In the genomic region with DNA sequence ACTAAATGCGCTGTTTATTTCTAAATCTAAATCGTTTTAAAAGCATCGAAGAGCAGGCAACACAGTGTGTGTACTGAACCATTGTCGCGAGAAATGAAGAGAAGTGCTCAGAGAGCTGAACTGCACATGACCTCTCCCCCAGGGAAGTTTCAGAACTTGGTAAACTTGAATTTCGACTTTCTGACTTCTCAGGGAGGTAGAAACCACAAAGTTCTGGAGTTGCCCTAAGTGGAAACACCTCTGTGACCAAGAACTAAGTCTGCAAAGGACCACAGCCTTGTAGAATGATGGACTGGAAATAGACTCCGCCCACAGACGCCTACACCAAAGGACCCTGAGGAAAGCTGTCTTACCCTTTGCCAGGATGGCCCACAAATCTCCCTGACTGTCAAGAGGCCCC, we compare ENCODE assay signal across 39 mouse cellular contexts. TPM values are rescaled to one million over a fixed set of nuclear protein-coding genes. Genes with fewer than 3 reads are reported as not detected.
A peak's percentile ranks its signal among the peaks of the same experiment; 100 is the strongest.
DNase-seq lines count a peak whose midpoint lies in the region; ATAC-seq and TF ChIP-seq lines count a peak whose summit lies in the region.
"Had no signal": no experiment of that assay in that cellular context is flagged by ENCODE, and none has a peak within 500 bp of the region (broad histone marks: within the 10 kb centered on the region; RNA-seq: fewer than 3 reads in every experiment).

No protein-coding gene starts in this region.

- WGBS in kidney, postnatal 0 days = 58% methylated on average over 8 of the region's 8 CpGs
- WGBS in lung, postnatal 0 days = 54% methylated on average over 8 of the region's 8 CpGs
- WGBS in lung, adult 2 months = 68% methylated on average over 8 of the region's 8 CpGs
- WGBS in forebrain, embryonic 13.5 days = 90% methylated on average over 8 of the region's 8 CpGs

- H3K27me3 ChIP-seq in kidney, postnatal 0 days (ENCODE audit: insufficient read depth, low read length) = no peaks in the 10 kb centered on the region
- H3K27me3 ChIP-seq in lung, postnatal 0 days (replicated peaks; ENCODE audit: insufficient read depth, low read length) = no peaks in the 10 kb centered on the region
- no peaks in the 10 kb centered on the region for H3K27me3 ChIP-seq in forebrain, embryonic 13.5 days
- H3K27me3 ChIP-seq: embryonic facial prominence, embryonic 13.5 days; forebrain, embryonic 12.5 days; heart, embryonic 15.5 days; limb, embryonic 12.5 days; liver, embryonic 12.5 days had no signal

- intact Hi-C loops in left cerebral cortex, postnatal 10 days (cut with DNase I) = loop anchor here (2.0 to 10.0 kb wide), 3 partner anchors 276 to 621 kb away; a partner anchor contains a TSS

- no peak overlapping the region for H3K9ac ChIP-seq in kidney, postnatal 0 days (ENCODE audit: low read depth, low read length)
- no peak overlapping the region for H3K9ac ChIP-seq in lung, postnatal 0 days (replicated peaks; ENCODE audit: low read depth)
- H3K9ac ChIP-seq in forebrain, embryonic 13.5 days = no peak overlapping the region
- H3K9ac ChIP-seq: embryonic facial prominence, embryonic 13.5 days; forebrain, embryonic 12.5 days; heart, embryonic 15.5 days; limb, embryonic 12.5 days; liver, embryonic 12.5 days; liver, postnatal 0 days had no signal

- DNase-seq in kidney, postnatal 0 days (ENCODE audit: low spot score) = peak; percentile 10
- no peak for DNase-seq in kidney, postnatal 36 days
- peak; percentile 54 for DNase-seq in lung, postnatal 0 days (ENCODE audit: low spot score)
- DNase-seq in lung, adult 2 months = no peak
- DNase-seq in gonadal fat pad, adult 2 months (ENCODE audit: low read depth) = peak; percentile 59
- DNase-seq in lung, postnatal 36 days = peak; percentile 30
- DNase-seq in left cerebral cortex, postnatal 10 days (ENCODE audit: extremely low spot score in 1 of 2, low spot score in 2 of 2) = no peak
- DNase-seq: adrenal gland, postnatal 25 days; cerebellum, adult 11-12 months; cerebellum, adult 9-11 months; embryo, embryonic 11 days; gastrocnemius, postnatal 14 days; layer of hippocampus, postnatal 36 days; liver, postnatal 0 days; right cerebral cortex, postnatal 25 days; spleen, adult 18-20 months had no signal

- no peak for TF ChIP-seq EP300 in lung, postnatal 0 days (IDR thresholded peaks at IDR 0.05)

- H3K4me1 ChIP-seq in kidney, postnatal 0 days (replicated peaks; ENCODE audit: insufficient read depth, low read length) = no peaks in the 10 kb centered on the region
- H3K4me1 ChIP-seq in lung, postnatal 0 days (ENCODE audit: insufficient read depth, low read depth, low read length) = no peaks in the 10 kb centered on the region
- H3K4me1 ChIP-seq in lung, adult 2 months (ENCODE audit: control insufficient read depth, insufficient read depth, low read length) = no peaks in the 10 kb centered on the region
- H3K4me1 ChIP-seq in forebrain, embryonic 13.5 days = no peaks in the 10 kb centered on the region
- H3K4me1 ChIP-seq: embryonic facial prominence, embryonic 13.5 days; forebrain, embryonic 12.5 days; heart, embryonic 10.5 days; heart, embryonic 15.5 days; limb, embryonic 12.5 days; liver, embryonic 12.5 days had no signal

- no peak for ATAC-seq in kidney, postnatal 0 days (replicated peaks; ENCODE audit: low FRiP score, low read depth)
- peak; percentile 55 for ATAC-seq in lung, postnatal 0 days
- no peak for ATAC-seq in forebrain, embryonic 13.5 days
- ATAC-seq: CD4-positive, CD25-positive, alpha-beta regulatory T cell, adult 4 months; hindbrain, embryonic 16.5 days; intestine, embryonic 16.5 days; liver, embryonic 12.5 days; liver, postnatal 0 days; midbrain, embryonic 16.5 days had no signal

- H3K27ac ChIP-seq in kidney, postnatal 0 days = no peak overlapping the region
- H3K27ac ChIP-seq in lung, postnatal 0 days (ENCODE audit: low read length) = no peak overlapping the region
- no peak overlapping the region for H3K27ac ChIP-seq in forebrain, embryonic 13.5 days
- H3K27ac ChIP-seq: embryonic facial prominence, embryonic 13.5 days; forebrain, embryonic 12.5 days; heart, embryonic 10.5 days; heart, embryonic 15.5 days; limb, embryonic 12.5 days; liver, embryonic 12.5 days had no signal

- no peak overlapping the region for H3K4me3 ChIP-seq in kidney, postnatal 0 days (replicated peaks; ENCODE audit: low read depth, low read length)
- no peak overlapping the region for H3K4me3 ChIP-seq in lung, postnatal 0 days (ENCODE audit: low read depth, low read length)
- H3K4me3 ChIP-seq in lung, adult 2 months (replicated peaks; ENCODE audit: extremely low read depth, low read depth, low read length) = no peak overlapping the region
- no peak overlapping the region for H3K4me3 ChIP-seq in forebrain, embryonic 13.5 days
- H3K4me3 ChIP-seq: embryonic facial prominence, embryonic 13.5 days; erythroblast, embryonic 14.5 days; forebrain, embryonic 12.5 days; heart, embryonic 10.5 days; heart, embryonic 15.5 days; limb, embryonic 12.5 days; liver, embryonic 12.5 days had no signal

- TF ChIP-seq CTCF in kidney, postnatal 0 days (IDR thresholded peaks at IDR 0.05; ENCODE audit: low read depth) = no peak
- no peak for TF ChIP-seq CTCF in lung, postnatal 0 days (IDR thresholded peaks at IDR 0.05)
- no peak for TF ChIP-seq CTCF in lung, adult 2 months (IDR thresholded peaks at IDR 0.05; ENCODE audit: insufficient read depth, low read length)

- TF ChIP-seq POLR2A in lung, adult 2 months (IDR thresholded peaks at IDR 0.05; ENCODE audit: borderline replicate concordance, extremely low read depth, low read depth, low read length) = no peak

- no peaks in the 10 kb centered on the region for H3K9me3 ChIP-seq in kidney, postnatal 0 days (replicated peaks; ENCODE audit: low read length)
- H3K9me3 ChIP-seq in lung, postnatal 0 days (ENCODE audit: low read length) = no peaks in the 10 kb centered on the region
- 0 out of 2 replicates have a peak, but pooled peaks cover 4% of the 10 kb centered on the region for H3K9me3 ChIP-seq in forebrain, embryonic 13.5 days (replicated peaks)
- H3K9me3 ChIP-seq: forebrain, embryonic 12.5 days; heart, embryonic 10.5 days; heart, embryonic 15.5 days; liver, embryonic 12.5 days had no signal

- H3K4me2 ChIP-seq in kidney, postnatal 0 days (ENCODE audit: low read length) = no peak overlapping the region
- H3K4me2 ChIP-seq in lung, postnatal 0 days (replicated peaks; ENCODE audit: low read depth, low read length) = no peak overlapping the region
- no peak overlapping the region for H3K4me2 ChIP-seq in forebrain, embryonic 13.5 days
- H3K4me2 ChIP-seq: embryonic facial prominence, embryonic 13.5 days; forebrain, embryonic 12.5 days; heart, embryonic 15.5 days; limb, embryonic 12.5 days; liver, embryonic 12.5 days; midbrain, embryonic 11.5 days had no signal

- no peaks in the 10 kb centered on the region for H3K36me3 ChIP-seq in kidney, postnatal 0 days (ENCODE audit: insufficient read depth, low read length)
- H3K36me3 ChIP-seq in lung, postnatal 0 days (ENCODE audit: insufficient read depth, low read length) = no peaks in the 10 kb centered on the region
- H3K36me3 ChIP-seq in forebrain, embryonic 13.5 days (ENCODE audit: poor library complexity, severe bottlenecking) = no peaks in the 10 kb centered on the region
- H3K36me3 ChIP-seq: embryonic facial prominence, embryonic 13.5 days; forebrain, embryonic 12.5 days; heart, embryonic 10.5 days; heart, embryonic 15.5 days; limb, embryonic 12.5 days; liver, embryonic 12.5 days had no signal

RNA-seq across cellular contexts. Expression of a gene that starts 10.1 kb away (rescaled TPM):
- not detected in 2 replicates for polyA plus RNA-seq in kidney, postnatal 0 days (2015; fragmentation: Nextera tagmentation; extraction: Ambion mirVana)
- 0.17 and 0.23 TPM in 2 replicates for polyA plus RNA-seq in lung, postnatal 0 days (2015; fragmentation: Nextera tagmentation; extraction: Ambion mirVana)
- polyA plus RNA-seq in lung, adult 2 months (2012; rRNA removed) = not detected in 2 replicates
- 0.09 TPM in 1 of 2 replicates, not detected in the other for polyA plus RNA-seq in gonadal fat pad, adult 2 months (2012; rRNA removed)
- total RNA-seq in left cerebral cortex, postnatal 10 days (2021) = not detected
- not detected in 2 replicates for polyA plus RNA-seq in forebrain, embryonic 13.5 days (2015; fragmentation: Nextera tagmentation; extraction: Ambion mirVana)
- total RNA-seq: adrenal gland, adult 18-20 months; adrenal gland, postnatal 25 days; heart, postnatal 25 days; layer of hippocampus, postnatal 36 days; megakaryocyte, adult 5-6 weeks; neutrophil, adult 5-6 weeks had no signal
- polyA plus RNA-seq: CD4-positive, CD25-positive, alpha-beta regulatory T cell, adult 4 months; embryonic facial prominence, embryonic 13.5 days; erythroblast, embryonic 14.5 days; forebrain, embryonic 12.5 days; heart, embryonic 10.5 days; heart, embryonic 15.5 days; hindbrain, embryonic 11.5 days; hindbrain, embryonic 16.5 days; intestine, embryonic 16.5 days; kidney, embryonic 14.5 days; large intestine, adult 2 months; limb, embryonic 12.5 days; liver, embryonic 12.5 days; liver, postnatal 0 days; midbrain, embryonic 11.5 days; midbrain, embryonic 16.5 days; neural tube, embryonic 11.5 days; testis, adult 2 months had no signal

RNA-seq across cellular contexts. Expression of a gene that starts 12.1 kb away (rescaled TPM):
- polyA plus RNA-seq in kidney, postnatal 0 days (2015; fragmentation: Nextera tagmentation; extraction: Ambion mirVana) = not detected in 2 replicates
- 8.4 and 11.5 TPM in 2 replicates for polyA plus RNA-seq in lung, postnatal 0 days (2015; fragmentation: Nextera tagmentation; extraction: Ambion mirVana)
- 5.5 and 8.8 TPM in 2 replicates for polyA plus RNA-seq in lung, adult 2 months (2012; rRNA removed)
- polyA plus RNA-seq in gonadal fat pad, adult 2 months (2012; rRNA removed) = not detected in 2 replicates
- total RNA-seq in left cerebral cortex, postnatal 10 days (2021) = not detected
- polyA plus RNA-seq in forebrain, embryonic 13.5 days (2015; fragmentation: Nextera tagmentation; extraction: Ambion mirVana) = not detected in 2 replicates
- total RNA-seq: adrenal gland, adult 18-20 months; adrenal gland, postnatal 25 days; gastrocnemius, postnatal 14 days; heart, postnatal 25 days; layer of hippocampus, postnatal 36 days; megakaryocyte, adult 5-6 weeks; neutrophil, adult 5-6 weeks had no signal
- polyA plus RNA-seq: CD4-positive, CD25-positive, alpha-beta regulatory T cell, adult 4 months; erythroblast, embryonic 14.5 days; forebrain, embryonic 12.5 days; heart, embryonic 15.5 days; intestine, embryonic 16.5 days; kidney, embryonic 14.5 days; large intestine, adult 2 months; liver, embryonic 12.5 days; liver, postnatal 0 days; midbrain, embryonic 11.5 days; neural tube, embryonic 11.5 days; thymus, postnatal 0 days had no signal

RNA-seq across cellular contexts. Expression of a gene that starts 19.5 kb away (rescaled TPM):
- polyA plus RNA-seq in kidney, postnatal 0 days (2015; fragmentation: Nextera tagmentation; extraction: Ambion mirVana) = not detected in 2 replicates
- polyA plus RNA-seq in lung, postnatal 0 days (2015; fragmentation: Nextera tagmentation; extraction: Ambion mirVana) = not detected in 2 replicates
- polyA plus RNA-seq in lung, adult 2 months (2012; rRNA removed) = not detected in 2 replicates
- polyA plus RNA-seq in gonadal fat pad, adult 2 months (2012; rRNA removed) = not detected in 2 replicates
- not detected for total RNA-seq in left cerebral cortex, postnatal 10 days (2021)
- polyA plus RNA-seq in forebrain, embryonic 13.5 days (2015; fragmentation: Nextera tagmentation; extraction: Ambion mirVana) = not detected in 2 replicates
- total RNA-seq: adrenal gland, adult 18-20 months; adrenal gland, postnatal 25 days; gastrocnemius, postnatal 14 days; heart, postnatal 25 days; layer of hippocampus, postnatal 36 days; megakaryocyte, adult 5-6 weeks; neutrophil, adult 5-6 weeks had no signal
- polyA plus RNA-seq: CD4-positive, CD25-positive, alpha-beta regulatory T cell, adult 4 months; embryonic facial prominence, embryonic 13.5 days; erythroblast, embryonic 14.5 days; forebrain, embryonic 12.5 days; heart, embryonic 10.5 days; heart, embryonic 15.5 days; hindbrain, embryonic 11.5 days; intestine, embryonic 16.5 days; kidney, embryonic 14.5 days; large intestine, adult 2 months; limb, embryonic 12.5 days; liver, embryonic 12.5 days; liver, postnatal 0 days; midbrain, embryonic 11.5 days; midbrain, embryonic 16.5 days; thymus, postnatal 0 days had no signal

RNA-seq across cellular contexts. Expression of a gene that starts 23.8 kb away (rescaled TPM):
- polyA plus RNA-seq in kidney, postnatal 0 days (2015; fragmentation: Nextera tagmentation; extraction: Ambion mirVana) = not detected in 2 replicates
- 0.16 TPM in 1 of 2 replicates, not detected in the other for polyA plus RNA-seq in lung, postnatal 0 days (2015; fragmentation: Nextera tagmentation; extraction: Ambion mirVana)
- not detected in 2 replicates for polyA plus RNA-seq in lung, adult 2 months (2012; rRNA removed)
- polyA plus RNA-seq in gonadal fat pad, adult 2 months (2012; rRNA removed) = not detected in 2 replicates
- not detected for total RNA-seq in left cerebral cortex, postnatal 10 days (2021)
- polyA plus RNA-seq in forebrain, embryonic 13.5 days (2015; fragmentation: Nextera tagmentation; extraction: Ambion mirVana) = not detected in 2 replicates
- total RNA-seq: adrenal gland, adult 18-20 months; adrenal gland, postnatal 25 days; heart, postnatal 25 days; layer of hippocampus, postnatal 36 days; megakaryocyte, adult 5-6 weeks; neutrophil, adult 5-6 weeks had no signal
- polyA plus RNA-seq: CD4-positive, CD25-positive, alpha-beta regulatory T cell, adult 4 months; embryonic facial prominence, embryonic 13.5 days; erythroblast, embryonic 14.5 days; forebrain, embryonic 12.5 days; heart, embryonic 10.5 days; heart, embryonic 15.5 days; hindbrain, embryonic 11.5 days; intestine, embryonic 16.5 days; kidney, embryonic 14.5 days; large intestine, adult 2 months; liver, embryonic 12.5 days; liver, postnatal 0 days; midbrain, embryonic 11.5 days; neural tube, embryonic 11.5 days; testis, adult 2 months had no signal

RNA-seq across cellular contexts. Expression of a gene that starts 27.1 kb away (rescaled TPM):
- polyA plus RNA-seq in kidney, postnatal 0 days (2015; fragmentation: Nextera tagmentation; extraction: Ambion mirVana) = not detected in 2 replicates
- not detected in 2 replicates for polyA plus RNA-seq in lung, postnatal 0 days (2015; fragmentation: Nextera tagmentation; extraction: Ambion mirVana)
- not detected in 2 replicates for polyA plus RNA-seq in lung, adult 2 months (2012; rRNA removed)
- polyA plus RNA-seq in gonadal fat pad, adult 2 months (2012; rRNA removed) = not detected in 2 replicates
- not detected for total RNA-seq in left cerebral cortex, postnatal 10 days (2021)
- polyA plus RNA-seq in forebrain, embryonic 13.5 days (2015; fragmentation: Nextera tagmentation; extraction: Ambion mirVana) = not detected in 2 replicates
- total RNA-seq: adrenal gland, adult 18-20 months; adrenal gland, postnatal 25 days; gastrocnemius, postnatal 14 days; heart, postnatal 25 days; layer of hippocampus, postnatal 36 days; megakaryocyte, adult 5-6 weeks; neutrophil, adult 5-6 weeks had no signal
- polyA plus RNA-seq: CD4-positive, CD25-positive, alpha-beta regulatory T cell, adult 4 months; embryonic facial prominence, embryonic 13.5 days; erythroblast, embryonic 14.5 days; forebrain, embryonic 12.5 days; heart, embryonic 10.5 days; heart, embryonic 15.5 days; hindbrain, embryonic 11.5 days; hindbrain, embryonic 16.5 days; intestine, embryonic 16.5 days; kidney, embryonic 14.5 days; large intestine, adult 2 months; limb, embryonic 12.5 days; liver, embryonic 12.5 days; liver, postnatal 0 days; midbrain, embryonic 11.5 days; midbrain, embryonic 16.5 days; neural tube, embryonic 11.5 days; testis, adult 2 months; thymus, postnatal 0 days had no signal

Comparison
In these comparisons a context has a peak if more than half of its experiments do, and no peak if none do; other contexts are left out.
1. DNase-seq: peak in kidney, postnatal 0 days (single experiment), lung, postnatal 0 days (single experiment), gonadal fat pad, adult 2 months (single experiment) and lung, postnatal 36 days (single experiment); none in kidney, postnatal 36 days (0 of 2), lung, adult 2 months (single experiment) and left cerebral cortex, postnatal 10 days (0 of 2).